Mouse (Mus musculus): ENCODE data around the gene Ngef.
A peak's percentile ranks its signal among the peaks of the same experiment; 100 is the strongest.

The Ngef gene

GRCm38 (mm10) chr1:87565760-87566159 lies 7.9 kb downstream of the Ngef start:
- DNase-seq (ENCODE audit: low spot score in 2 of 2), result no peak

DNA sequence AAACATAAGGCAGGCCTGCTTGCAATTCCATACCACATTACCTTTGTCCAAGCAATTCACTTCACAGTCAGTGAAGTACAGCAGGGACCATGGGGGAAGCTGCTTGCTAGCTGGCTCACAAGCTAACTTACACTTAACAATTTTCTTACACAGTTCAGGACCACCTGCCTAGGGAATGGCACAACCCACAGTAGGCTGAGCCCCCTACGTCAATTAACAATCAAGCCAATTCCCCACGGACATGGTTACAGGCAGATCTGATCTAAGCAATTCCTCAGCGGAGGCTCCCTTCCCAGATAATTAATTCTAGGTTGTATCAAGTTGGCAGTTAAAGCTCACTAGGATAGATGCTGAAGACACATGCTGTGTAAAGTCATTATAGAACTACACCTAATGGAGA lies 10.7 kb downstream of the Ngef start:
- no peak for DNase-seq (ENCODE audit: low spot score in 2 of 2)

- DNase-seq (ENCODE audit: low spot score in 2 of 2), result no peak
These were observed 20.1 kb downstream of the Ngef start for GRCm38 (mm10) chr1:87553586-87553985.

GRCm38 (mm10) chr1:87551008-87551407 lies 22.7 kb downstream of the Ngef start:
- DNase-seq (ENCODE audit: low spot score in 2 of 2), result no peak

DNA sequence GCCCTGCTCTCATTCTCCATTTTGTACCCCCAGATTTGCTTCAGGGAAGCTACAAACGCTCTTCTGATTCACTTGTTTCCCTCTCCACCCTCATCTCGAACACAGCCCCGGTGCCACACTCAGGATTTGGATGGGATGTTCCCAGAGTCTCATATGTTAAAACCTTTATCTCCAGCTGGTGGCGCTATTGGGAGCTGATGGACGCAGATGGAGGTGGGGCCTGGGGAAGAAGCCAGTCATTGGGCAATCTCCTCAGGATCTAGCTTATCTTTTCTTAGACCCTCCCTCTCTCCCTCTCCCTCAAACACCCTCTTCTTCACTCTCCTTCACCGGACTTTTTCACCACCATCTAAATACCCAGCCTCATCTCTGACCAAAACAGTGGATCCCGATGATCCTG lies 32.1 kb downstream of the Ngef start:
- DNase-seq (ENCODE audit: low spot score in 2 of 2), result peak; percentile 7 to 18

- DNase-seq (ENCODE audit: low spot score in 2 of 2), result no peak
These were observed 36.7 kb downstream of the Ngef start for GRCm38 (mm10) chr1:87537008-87537407.

- no peak for DNase-seq (ENCODE audit: low spot score in 2 of 2)
These were observed 39.6 kb downstream of the Ngef start for GRCm38 (mm10) chr1:87534118-87534517.

GRCm38 (mm10) chr1:87532346-87532745 lies 41.3 kb downstream of the Ngef start:
- no peak for DNase-seq (ENCODE audit: low spot score in 2 of 2)

- no peak for DNase-seq (ENCODE audit: low spot score in 2 of 2)
These were observed 46.5 kb downstream of the Ngef start for GRCm38 (mm10) chr1:87527191-87527590.

DNA sequence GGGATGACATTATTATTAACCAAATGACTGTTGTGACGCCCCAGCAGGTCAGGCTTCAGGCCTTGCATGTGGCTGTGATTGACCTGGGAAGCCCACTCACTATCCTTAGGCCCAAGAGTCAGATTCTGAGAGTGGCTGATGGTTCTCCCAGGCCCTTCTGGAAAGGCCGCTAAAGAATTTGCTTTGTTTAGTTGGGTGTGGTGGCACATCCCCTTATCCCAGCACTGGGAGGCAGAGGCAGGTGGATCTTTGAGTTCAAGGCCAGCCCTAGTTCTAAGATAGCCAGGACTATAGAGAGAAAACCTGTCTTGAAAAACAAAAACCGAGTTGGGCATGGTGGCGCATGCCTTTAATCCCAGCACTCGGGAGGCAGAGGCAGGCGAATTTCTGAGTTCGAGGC lies 48.6 kb downstream of the Ngef start:
- DNase-seq (ENCODE audit: low spot score in 2 of 2), result no peak

- DNase-seq (ENCODE audit: low spot score in 2 of 2), result no peak
These were observed 52.1 kb downstream of the Ngef start for GRCm38 (mm10) chr1:87521523-87521922.

DNA sequence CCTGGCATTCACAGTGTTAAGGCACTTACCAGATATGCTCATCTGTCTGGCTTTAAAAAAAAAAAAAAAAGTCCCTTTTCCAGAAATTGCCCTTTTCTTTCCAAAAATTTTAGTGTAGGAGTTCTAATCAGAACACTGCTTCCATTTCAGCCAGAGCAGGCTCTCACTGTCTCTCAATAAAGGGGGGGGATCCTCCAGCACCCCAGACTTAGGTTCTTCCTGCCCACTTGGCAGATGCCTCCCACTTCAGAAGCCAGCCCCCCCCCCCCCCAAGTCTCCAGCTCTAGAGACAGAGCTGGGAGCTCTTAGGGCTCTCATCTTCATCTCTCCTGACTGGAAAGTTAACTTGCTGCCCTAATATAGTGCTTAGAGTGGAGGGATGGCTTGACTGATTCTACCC lies 53.2 kb downstream of the Ngef start:
- DNase-seq (ENCODE audit: low spot score in 2 of 2), result no peak

GRCm38 (mm10) chr1:87510845-87511244 lies 62.8 kb downstream of the Ngef start:
- no peak for DNase-seq (ENCODE audit: low spot score in 2 of 2)

GRCm38 (mm10) chr1:87510166-87510691 lies 63.4 kb downstream of the Ngef start:
- DNase-seq (ENCODE audit: low spot score in 2 of 2), result no peak

GRCm38 (mm10) chr1:87509561-87510165 lies 64.0 kb downstream of the Ngef start, which contains the start of gene Neu2:
Gene Neu2 (plus strand): TSS chr1:87509889.
- DNase-seq (ENCODE audit: low spot score in 2 of 2), result no peak

DNA sequence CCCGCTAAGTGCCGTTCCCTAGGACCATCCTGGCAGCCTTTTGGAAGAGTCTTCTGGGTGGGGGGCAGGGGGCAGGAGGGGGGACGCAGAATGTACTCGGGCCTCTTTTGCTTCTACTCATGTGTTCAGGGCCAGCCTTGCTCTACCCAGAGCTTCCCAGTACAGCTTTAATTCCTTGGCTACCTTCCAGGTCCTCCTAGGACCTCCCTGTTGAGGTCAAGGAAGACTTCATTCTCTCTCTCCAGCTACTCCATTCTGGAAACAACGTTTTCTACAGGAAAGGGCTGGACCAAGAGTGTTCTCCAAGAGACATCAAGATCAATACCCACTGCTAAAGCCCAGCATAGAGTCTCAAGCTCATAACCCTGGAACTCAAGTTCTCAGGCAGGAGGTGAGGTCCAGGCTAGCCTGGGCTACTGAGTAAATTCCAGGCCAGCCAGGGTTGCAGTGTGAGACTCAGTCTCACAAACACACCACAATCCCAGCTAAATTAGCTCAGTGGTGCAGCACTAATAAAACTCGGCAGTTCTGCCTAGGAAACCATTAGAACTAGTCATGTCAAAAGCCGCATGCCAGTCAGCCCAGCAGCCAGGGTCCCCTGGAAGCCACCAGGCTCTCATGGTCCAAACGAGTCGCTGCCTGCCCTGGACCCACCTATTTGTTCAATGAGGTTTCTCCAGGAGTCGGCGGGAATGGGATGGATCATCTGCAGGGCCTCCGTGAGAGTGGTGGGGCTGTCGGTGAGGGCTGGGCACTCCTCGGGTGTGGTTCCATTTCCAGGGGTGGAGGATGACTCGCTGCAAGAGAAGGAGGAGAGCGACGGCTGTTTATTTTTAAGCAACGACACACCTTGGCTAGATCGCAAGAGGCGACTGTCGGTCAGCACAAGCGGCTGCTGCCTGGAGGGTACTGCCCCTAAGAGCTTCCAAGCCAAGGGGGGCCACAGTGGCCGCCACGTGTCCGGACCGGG lies 64.8 kb downstream of the Ngef start:
- no peak for DNase-seq (ENCODE audit: low spot score in 2 of 2)

- no peak for DNase-seq (ENCODE audit: low spot score in 2 of 2)
These were observed 65.8 kb downstream of the Ngef start for GRCm38 (mm10) chr1:87507857-87508256.

DNA sequence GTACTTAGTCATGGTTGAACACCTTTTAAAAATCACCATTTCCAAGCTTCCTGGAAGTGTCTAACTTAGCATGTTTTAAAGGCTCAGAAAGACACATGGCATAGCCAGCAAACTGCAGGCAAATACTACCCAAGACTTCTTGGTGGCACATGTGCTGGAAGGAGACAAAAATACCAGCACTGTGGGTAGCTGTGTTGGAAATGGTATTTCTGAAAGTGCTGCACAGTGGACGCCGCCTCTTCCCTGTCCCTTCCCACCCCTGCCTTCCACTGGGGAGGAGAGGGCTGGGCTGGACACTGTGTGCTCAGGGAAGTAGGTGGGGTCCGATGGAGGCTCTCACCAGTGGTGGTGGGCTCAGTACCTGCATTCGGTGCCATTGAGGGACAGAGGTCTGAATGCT lies 68.1 kb downstream of the Ngef start:
- DNase-seq (ENCODE audit: low spot score in 2 of 2), result no peak

GRCm38 (mm10) chr1:87493542-87493941 lies 80.1 kb downstream of the Ngef start:
- no peak for DNase-seq (ENCODE audit: low spot score in 2 of 2)

DNA sequence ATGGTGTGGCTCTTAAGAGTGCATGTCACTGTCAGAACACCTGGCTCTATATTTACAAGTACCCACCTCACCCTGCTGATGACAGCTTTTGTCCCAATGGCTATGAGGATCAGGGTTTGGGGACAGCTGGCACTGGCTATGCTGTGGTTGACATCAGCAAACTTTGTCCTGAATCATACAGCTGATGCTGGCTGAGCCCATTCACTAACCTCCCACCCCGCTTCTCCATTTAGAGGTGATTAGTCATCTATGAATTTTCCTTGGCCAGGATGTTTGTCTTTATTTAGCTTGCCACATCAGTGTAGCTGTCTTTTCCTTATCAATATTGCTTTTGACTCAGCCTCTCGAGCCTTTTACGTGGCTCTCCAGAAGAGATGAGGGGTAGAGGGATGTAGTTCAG lies 81.4 kb downstream of the Ngef start:
- DNase-seq (ENCODE audit: low spot score in 2 of 2), result no peak

DNA sequence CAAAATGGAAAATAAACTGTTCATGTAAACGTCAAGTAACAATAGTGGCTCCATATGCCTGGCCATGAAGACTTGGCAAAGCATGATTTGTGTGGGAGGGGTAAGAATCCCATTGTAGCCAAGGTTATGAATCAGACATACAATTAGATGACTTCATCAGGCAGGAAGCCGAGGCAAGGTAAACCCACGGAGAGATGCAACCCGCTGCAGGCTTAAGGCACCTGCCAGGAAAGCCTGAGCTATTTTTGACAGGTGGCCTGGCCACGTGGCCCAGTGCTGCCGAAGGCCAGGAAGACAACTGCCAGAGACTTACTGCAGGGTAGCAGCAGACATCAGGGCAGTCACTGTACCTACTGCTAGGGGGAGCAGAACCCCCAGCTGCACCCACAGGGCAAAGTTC lies 87.3 kb downstream of the Ngef start:
- DNase-seq (ENCODE audit: low spot score in 2 of 2), result no peak

DNA sequence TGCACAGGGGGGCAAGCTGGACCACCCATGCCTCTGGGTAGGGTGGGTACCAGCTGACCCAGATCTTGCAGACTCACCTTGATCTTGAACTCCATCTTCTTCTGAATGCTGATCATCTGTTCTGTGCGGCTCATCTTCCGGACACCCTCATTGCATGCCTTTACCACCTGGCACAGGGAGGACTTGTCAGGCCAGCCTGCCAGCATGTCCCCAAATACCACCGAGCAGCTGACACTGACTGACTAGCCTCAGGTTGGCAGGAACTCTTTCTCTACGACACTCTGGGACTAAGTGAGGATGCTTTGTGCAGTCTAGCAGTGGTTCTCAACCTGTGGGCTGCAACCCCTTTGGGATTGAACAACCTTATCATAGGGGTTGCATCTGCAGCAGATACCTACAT lies 91.1 kb downstream of the Ngef start:
- no peak for DNase-seq (ENCODE audit: low spot score in 2 of 2)

Measured in spleen, postnatal 36 days (tissue).